Mouse (Mus musculus) E14TG2a.4 (cell line): ENCODE data around the gene Tmprss13.

Experiments
- H3K27me3 ChIP-seq: 2 replicates; pipeline ENCODE4 v1.6.1; 2014; ENCODE audit warnings: low read length, control low read depth; ENCODE audit not compliant: insufficient read depth
- H3K36me3 ChIP-seq: 2 replicates; pipeline ENCODE4 v1.6.1; 2014; ENCODE audit warnings: low read length, control low read depth; ENCODE audit not compliant: insufficient read depth
- H3K4me1 ChIP-seq: replicated peaks from 2 replicates; pipeline ENCODE4 v1.6.1; 2014; ENCODE audit warnings: low read depth, low read length, control low read depth
- H3K4me3 ChIP-seq: replicated peaks from 2 replicates; pipeline ENCODE4 v1.5.1; 2014; ENCODE audit warnings: mild to moderate bottlenecking, low read length
- H3K9me3 ChIP-seq: 2 replicates; pipeline ENCODE4 v1.6.1; 2014; ENCODE audit warnings: low read length, control low read depth
- CTCF ChIP-seq: conservative IDR thresholded peaks from 2 replicates; pipeline ENCODE4 v1.5.1; 2014; ENCODE audit warnings: low read length
- NANOG ChIP-seq: IDR thresholded peaks from 2 replicates; pipeline ENCODE4 v1.6.1; 2014; ENCODE audit warnings: borderline replicate concordance, low read length, mixed read lengths
- POU5F1 ChIP-seq: IDR thresholded peaks from 2 replicates; pipeline ENCODE4 v1.6.1; 2014; ENCODE audit warnings: low read length, borderline replicate concordance

Tmprss13 gene

GRCm38 (mm10) chr9:45318855-45319254 lies at the start of gene Tmprss13:
Tmprss13 (plus strand) TSS chr9:45319100.
- no peaks in the 10 kb centered on the region for H3K9me3 ChIP-seq
- no peaks in the 10 kb centered on the region for H3K36me3 ChIP-seq
- TF ChIP-seq CTCF: no peak
- TF ChIP-seq NANOG: no peak
- no peak for TF ChIP-seq POU5F1
- peak within 1 kb of the TSS; percentile 45 for H3K4me3 ChIP-seq
- peaks cover 8% of the 10 kb centered on the region for H3K4me1 ChIP-seq
- H3K27me3 ChIP-seq: peaks cover 38% of the 10 kb centered on the region

- no peak overlapping the region for H3K4me3 ChIP-seq
- peaks cover 45% of the 10 kb centered on the region for H3K27me3 ChIP-seq
- H3K4me1 ChIP-seq: peaks cover 9% of the 10 kb centered on the region; the same call in 1 of the 2 replicates
- TF ChIP-seq POU5F1 (no peak), CTCF (no peak), NANOG (no peak)
- H3K36me3 ChIP-seq: no peaks in the 10 kb centered on the region
- H3K9me3 ChIP-seq: no peaks in the 10 kb centered on the region
These were observed 46.7 kb upstream of the Tmprss13 start for GRCm38 (mm10) chr9:45272213-45272612.

GRCm38 (mm10) chr9:45274218-45274617 lies 44.7 kb upstream of the Tmprss13 start:
- no peak for TF ChIP-seq POU5F1
- no peak for TF ChIP-seq CTCF
- TF ChIP-seq NANOG: no peak
- no peak overlapping the region for H3K4me3 ChIP-seq
- no peaks in the 10 kb centered on the region for H3K36me3 ChIP-seq
- H3K9me3 ChIP-seq: no peaks in the 10 kb centered on the region
- H3K27me3 ChIP-seq: peaks cover 25% of the 10 kb centered on the region
- 0 out of 2 replicates have a peak, but pooled peaks cover 3% of the 10 kb centered on the region for H3K4me1 ChIP-seq

DNA sequence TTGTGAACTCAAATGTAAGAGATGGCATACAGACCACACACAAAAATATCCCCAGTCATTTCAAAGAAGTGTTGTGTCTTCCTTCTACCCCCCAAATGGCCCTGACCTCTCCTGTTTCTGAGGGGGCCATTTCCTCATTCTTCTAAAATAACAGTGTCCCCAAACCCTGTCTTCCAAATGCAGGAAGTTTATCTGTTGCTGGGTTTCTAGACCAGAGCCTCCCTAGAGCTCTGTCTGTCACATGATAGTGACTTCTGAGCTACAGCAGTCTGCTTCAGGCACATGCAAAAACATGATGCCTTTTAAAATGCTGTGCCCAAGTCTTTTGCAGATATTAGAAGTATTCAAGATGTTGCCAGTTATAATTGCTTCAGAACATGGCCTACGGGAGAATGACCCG lies 44.3 kb upstream of the Tmprss13 start:
- Histone ChIP-seq H3K27me3 (peaks cover 21% of the 10 kb centered on the region), H3K36me3 (no peaks in the 10 kb centered on the region), H3K9me3 (no peaks in the 10 kb centered on the region), H3K4me1 (no peaks in the 10 kb centered on the region), H3K4me3 (no peak overlapping the region)
- TF ChIP-seq NANOG (no peak), CTCF (no peak), POU5F1 (no peak)

- no peak overlapping the region for H3K4me3 ChIP-seq
- H3K36me3 ChIP-seq: no peaks in the 10 kb centered on the region
- TF ChIP-seq CTCF (no peak), NANOG (no peak), POU5F1 (no peak)
- no peaks in the 10 kb centered on the region for H3K27me3 ChIP-seq
- H3K4me1 ChIP-seq: no peaks in the 10 kb centered on the region
- no peaks in the 10 kb centered on the region for H3K9me3 ChIP-seq
These were observed 38.8 kb upstream of the Tmprss13 start for GRCm38 (mm10) chr9:45280059-45280458.

DNA sequence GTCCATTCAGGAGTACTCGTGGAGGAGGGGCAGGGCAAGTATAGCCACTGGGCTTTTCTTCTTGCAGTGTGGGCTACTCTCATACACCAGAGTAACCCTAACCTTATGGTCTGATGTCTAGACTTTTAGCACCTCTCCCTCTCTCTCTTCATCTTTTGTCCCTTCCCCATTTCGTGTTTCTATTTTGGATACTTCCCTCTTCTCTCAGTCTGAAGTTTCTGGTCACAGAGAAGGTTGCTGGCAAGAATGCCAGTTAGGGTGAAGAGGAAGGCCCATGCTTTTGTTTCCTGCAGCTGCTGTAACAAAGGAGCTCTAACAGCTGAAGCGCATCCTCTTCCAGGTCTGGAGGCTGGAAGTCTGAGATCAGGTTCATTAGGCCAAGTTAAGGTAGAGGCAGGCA lies 38.0 kb upstream of the Tmprss13 start:
- H3K27me3 ChIP-seq: no peaks in the 10 kb centered on the region

GRCm38 (mm10) chr9:45282466-45282865 lies 36.4 kb upstream of the Tmprss13 start:
- no peak overlapping the region for H3K4me3 ChIP-seq
- no peaks in the 10 kb centered on the region for H3K9me3 ChIP-seq
- TF ChIP-seq NANOG: no peak
- no peak for TF ChIP-seq CTCF
- TF ChIP-seq POU5F1: no peak
- no peaks in the 10 kb centered on the region for H3K36me3 ChIP-seq
- no peaks in the 10 kb centered on the region for H3K27me3 ChIP-seq
- no peaks in the 10 kb centered on the region for H3K4me1 ChIP-seq

More for the DNA sequence above, 38.0 kb upstream of the Tmprss13 start:
- Histone ChIP-seq H3K36me3 (no peaks in the 10 kb centered on the region), H3K4me3 (no peak overlapping the region), H3K4me1 (no peaks in the 10 kb centered on the region), H3K9me3 (no peaks in the 10 kb centered on the region)
- no peak for TF ChIP-seq NANOG
- TF ChIP-seq CTCF: no peak
- no peak for TF ChIP-seq POU5F1

DNA sequence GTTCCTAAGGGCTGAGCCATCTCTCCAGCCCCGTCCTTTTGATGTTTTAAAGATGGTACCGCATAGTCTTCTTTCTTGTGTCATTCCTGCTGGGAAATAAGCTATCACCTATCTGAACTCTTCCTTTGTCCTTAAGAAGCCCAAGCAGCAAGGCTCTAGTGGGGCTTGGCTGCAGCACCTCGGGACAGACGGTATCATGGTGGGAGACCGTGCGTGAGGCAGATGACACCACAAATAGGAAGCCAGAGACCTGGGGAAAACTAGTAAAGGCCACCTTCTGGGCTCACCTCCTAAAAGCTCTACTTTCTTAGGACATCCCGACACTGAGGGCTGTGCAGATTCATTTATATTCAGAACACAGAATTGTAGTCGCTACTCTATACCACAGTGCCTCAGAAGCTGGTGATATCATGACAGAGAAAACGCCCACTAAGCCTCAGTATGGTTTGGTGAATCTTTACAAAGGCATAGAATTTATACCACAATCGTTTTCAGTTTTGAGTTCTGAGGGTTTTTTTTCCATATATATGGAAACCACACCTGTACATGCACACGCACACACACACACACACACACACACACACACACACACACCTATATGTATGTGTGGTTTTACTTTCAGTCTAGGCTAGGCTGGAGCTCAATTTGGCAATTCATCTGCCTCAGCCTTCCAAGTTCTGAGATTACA lies 27.3 kb upstream of the Tmprss13 start:
- Histone ChIP-seq H3K36me3 (no peaks in the 10 kb centered on the region), H3K27me3 (no peaks in the 10 kb centered on the region), H3K4me3 (no peak overlapping the region), H3K4me1 (no peaks in the 10 kb centered on the region), H3K9me3 (no peaks in the 10 kb centered on the region)
- TF ChIP-seq POU5F1 (no peak), NANOG (no peak), CTCF (no peak)
